ENCODE assay signal across 8 mouse cellular contexts in the genomic region with DNA sequence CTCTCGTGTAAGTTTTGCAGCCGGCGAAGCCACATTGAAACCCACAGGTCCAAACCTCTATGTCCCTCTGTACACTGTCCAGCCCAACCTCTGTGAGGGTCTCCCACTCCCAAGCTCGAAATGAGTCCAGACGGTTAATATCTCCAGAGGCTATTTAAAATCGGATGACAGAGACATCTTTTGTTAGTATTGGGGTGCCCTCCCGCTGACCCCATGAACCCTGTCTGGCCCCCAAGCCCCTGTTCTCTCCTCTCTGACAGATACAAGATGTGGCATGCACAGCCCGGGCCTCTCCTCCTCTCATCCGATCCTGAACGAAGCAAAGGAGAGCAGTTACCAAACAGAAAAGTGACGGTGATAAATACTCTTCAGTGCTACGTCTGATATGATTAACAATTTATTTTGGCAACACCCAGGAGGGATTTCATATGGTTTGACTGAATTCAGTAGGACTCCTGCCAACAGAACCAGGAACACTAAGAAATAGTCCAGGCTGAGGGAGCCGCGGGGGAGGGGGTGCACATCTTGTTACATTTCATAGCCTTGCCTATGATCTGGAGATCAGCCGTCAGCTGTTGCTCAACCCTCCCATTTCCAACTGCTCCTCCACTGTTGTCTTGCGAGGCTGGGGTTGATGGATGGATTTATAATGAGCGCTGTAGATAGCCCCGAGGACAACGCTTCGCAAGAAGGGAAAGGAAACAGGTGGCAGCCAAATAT.
A peak's percentile ranks its signal among the peaks of the same experiment; 100 is the strongest.
DNase-seq lines count a peak whose midpoint lies in the region; ATAC-seq and TF ChIP-seq lines count a peak whose summit lies in the region.

No protein-coding gene starts in this region.

- no peaks in the 10 kb centered on the region for H3K9me3 ChIP-seq in liver, embryonic 12.5 days (replicated peaks)
- no peaks in the 10 kb centered on the region for H3K9me3 ChIP-seq in liver, postnatal 0 days (ENCODE audit: low read length)

- intact Hi-C loops in heart, postnatal 14 days (cut with DNase I) = no loop called here
- intact Hi-C loops in gastrocnemius, adult 2 months (cut with DNase I) = no loop called here

- no peak overlapping the region for H3K9ac ChIP-seq in liver, embryonic 12.5 days
- H3K9ac ChIP-seq in liver, postnatal 0 days (replicated peaks) = no peak overlapping the region

- no peak for TF ChIP-seq EP300 in liver, postnatal 0 days (IDR thresholded peaks at IDR 0.05; ENCODE audit: low read depth)

- peak; percentile 49 for DNase-seq in liver
- peak; percentile 34 to 38 for DNase-seq in heart, postnatal 14 days
- no peak for DNase-seq in liver, postnatal 0 days
- DNase-seq in gastrocnemius, adult 18-20 months (ENCODE audit: low spot score) = no peak
- DNase-seq in spleen, postnatal 4 days (ENCODE audit: low spot score in 2 of 2) = no peak
- no peak for DNase-seq in gastrocnemius, adult 2 months

- H3K4me2 ChIP-seq in liver, embryonic 12.5 days = no peak overlapping the region
- no peak overlapping the region for H3K4me2 ChIP-seq in liver, postnatal 0 days (ENCODE audit: low read depth, low read length)

- no peak for ATAC-seq in liver, embryonic 12.5 days
- ATAC-seq in common myeloid progenitor, adult 5-6 weeks (replicated peaks; ENCODE audit: low read depth, poor library complexity, severe bottlenecking) = 0 out of 2 replicates have a peak, but pooled peaks have one; percentile 15
- peak; percentile 12; the same call in 1 of the 2 replicates for ATAC-seq in liver, postnatal 0 days

- WGBS in liver, embryonic 12.5 days (ENCODE audit: insufficient replicate concordance) = 68% methylated on average over 20 of the region's 20 CpGs
- 68% methylated on average over 20 of the region's 20 CpGs for WGBS in liver, postnatal 0 days (ENCODE audit: insufficient replicate concordance)

- no peak overlapping the region for H3K4me3 ChIP-seq in liver, embryonic 12.5 days
- H3K4me3 ChIP-seq in liver, postnatal 0 days (ENCODE audit: low read depth, low read length) = no peak overlapping the region
- H3K4me3 ChIP-seq in gastrocnemius, adult 2 months = no peak overlapping the region

- peaks cover 15% of the 10 kb centered on the region; the same call in 1 of the 2 replicates for H3K4me1 ChIP-seq in liver, embryonic 12.5 days
- peaks cover 6% of the 10 kb centered on the region for H3K4me1 ChIP-seq in liver, postnatal 0 days (ENCODE audit: insufficient read depth)

- no peak overlapping the region for H3K27ac ChIP-seq in liver, embryonic 12.5 days
- no peak overlapping the region for H3K27ac ChIP-seq in liver, postnatal 0 days (ENCODE audit: low read depth)
- no peak overlapping the region for H3K27ac ChIP-seq in gastrocnemius, adult 2 months

- H3K27me3 ChIP-seq in liver, embryonic 12.5 days (replicated peaks) = no peaks in the 10 kb centered on the region
- H3K27me3 ChIP-seq in liver, postnatal 0 days (ENCODE audit: insufficient read depth, low read length) = no peaks in the 10 kb centered on the region

- no peak for TF ChIP-seq CTCF in liver, postnatal 0 days (IDR thresholded peaks at IDR 0.05; ENCODE audit: low read depth)
- TF ChIP-seq CTCF in gastrocnemius, adult 2 months (IDR thresholded peaks at IDR 0.05) = no peak

- no peaks in the 10 kb centered on the region for H3K36me3 ChIP-seq in liver, embryonic 12.5 days
- no peaks in the 10 kb centered on the region for H3K36me3 ChIP-seq in liver, postnatal 0 days (replicated peaks; ENCODE audit: insufficient read depth, low read length)

Comparison
In these comparisons a context has a peak if more than half of its experiments do, and no peak if none do; other contexts are left out.
1. DNase-seq: peak in liver (single experiment) and heart, postnatal 14 days (2 of 2); none in liver, postnatal 0 days (single experiment), gastrocnemius, adult 18-20 months (single experiment), spleen, postnatal 4 days (0 of 2) and gastrocnemius, adult 2 months (single experiment).